Mouse (Mus musculus): ENCODE data around the gene Ptgr1. TPM values are rescaled to one million over a fixed set of nuclear protein-coding genes. Genes with fewer than 3 reads are reported as not detected.

Gene Ptgr1
- total RNA-seq, 1 experiment = 14.4 TPM

GRCm38 (mm10) chr4:58981421-58981820 lies 5.5 kb downstream of the Ptgr1 start:
- in situ Hi-C loops (cut with MboI; ENCODE audit: low sequenced_read_pairs in 2 of 2, unreplicated experiment in 2 of 2) = no loop called here

GRCm38 (mm10) chr4:58975711-58976110 lies 11.2 kb downstream of the Ptgr1 start:
- DNase-seq (ENCODE audit: low read depth, low spot score) = no peak
- Histone ChIP-seq H3K9me3 (ENCODE audit: control insufficient read depth, insufficient read depth, low read depth, low read length) (no peaks in the 10 kb centered on the region), H3K27ac (ENCODE audit: insufficient read depth, low read depth, low read length, poor library complexity, severe bottlenecking) (no peak overlapping the region), H3K36me3 (ENCODE audit: control insufficient read depth, insufficient read depth, low read length, poor library complexity, severe bottlenecking) (no peaks in the 10 kb centered on the region; the same call in 1 of the 2 replicates), H3K9ac (ENCODE audit: insufficient read depth, low read depth, low read length, poor library complexity, severe bottlenecking) (no peak overlapping the region), H3K4me3 (ENCODE audit: insufficient read depth in 1 of 2, low read depth in 1 of 2, low read length in 2 of 2, poor library complexity in 1 of 2, severe bottlenecking in 1 of 2) (no peak overlapping the region), H3K4me1 (ENCODE audit: control insufficient read depth in 2 of 2, insufficient read depth in 2 of 2, low read length in 2 of 2, poor library complexity in 1 of 2) (no peaks in the 10 kb centered on the region)
- TF ChIP-seq CHD2 (IDR thresholded peaks at IDR 0.05; ENCODE audit: low read depth, low read length) (no peak), MAFK (IDR thresholded peaks at IDR 0.05; ENCODE audit: insufficient read depth, low read depth, low read length) (no peak), ZC3H11A (IDR thresholded peaks at IDR 0.05; ENCODE audit: borderline replicate concordance, low read depth, low read length) (no peak), ZNF384 (IDR thresholded peaks at IDR 0.05; ENCODE audit: low read depth, low read length) (no peak), HCFC1 (IDR thresholded peaks at IDR 0.05; ENCODE audit: borderline replicate concordance, insufficient read depth, low read length) (no peak)
- in situ Hi-C loops (cut with MboI; ENCODE audit: low sequenced_read_pairs in 2 of 2, unreplicated experiment in 2 of 2) = no loop called here

More at GRCm38 (mm10) chr4:58981421-58981820, 5.5 kb downstream of the Ptgr1 start:
- DNase-seq (ENCODE audit: low read depth, low spot score) = no peak
- H3K4me3 ChIP-seq (ENCODE audit: insufficient read depth in 1 of 2, low read depth in 1 of 2, low read length in 2 of 2, poor library complexity in 1 of 2, severe bottlenecking in 1 of 2) = no peak overlapping the region
- no peak overlapping the region for H3K9ac ChIP-seq (ENCODE audit: insufficient read depth, low read depth, low read length, poor library complexity, severe bottlenecking)
- peaks cover 5% of the 10 kb centered on the region; the same call in 1 of the 2 replicates for H3K36me3 ChIP-seq (ENCODE audit: control insufficient read depth, insufficient read depth, low read length, poor library complexity, severe bottlenecking)
- H3K4me1 ChIP-seq (ENCODE audit: control insufficient read depth in 2 of 2, insufficient read depth in 2 of 2, low read length in 2 of 2, poor library complexity in 1 of 2) = peaks cover 0 to 5% of the 10 kb centered on the region in 2 experiments; a peak in 1 of 4 replicates
- H3K27ac ChIP-seq (ENCODE audit: insufficient read depth, low read depth, low read length, poor library complexity, severe bottlenecking) = no peak overlapping the region
- no peak for TF ChIP-seq ZC3H11A (IDR thresholded peaks at IDR 0.05; ENCODE audit: borderline replicate concordance, low read depth, low read length)
- TF ChIP-seq ZNF384 (IDR thresholded peaks at IDR 0.05; ENCODE audit: low read depth, low read length) = no peak
- TF ChIP-seq MAFK (IDR thresholded peaks at IDR 0.05; ENCODE audit: insufficient read depth, low read depth, low read length) = no peak
- TF ChIP-seq HCFC1 (IDR thresholded peaks at IDR 0.05; ENCODE audit: borderline replicate concordance, insufficient read depth, low read length) = no peak
- TF ChIP-seq CHD2 (IDR thresholded peaks at IDR 0.05; ENCODE audit: low read depth, low read length) = no peak
- H3K9me3 ChIP-seq (ENCODE audit: control insufficient read depth, insufficient read depth, low read depth, low read length) = no peaks in the 10 kb centered on the region

GRCm38 (mm10) chr4:58970678-58971077 lies 16.2 kb downstream of the Ptgr1 start:
- in situ Hi-C loops (cut with MboI; ENCODE audit: low sequenced_read_pairs in 2 of 2, unreplicated experiment in 2 of 2) = no loop called here
- no peak for DNase-seq (ENCODE audit: low read depth, low spot score)
- no peak for TF ChIP-seq CHD2 (IDR thresholded peaks at IDR 0.05; ENCODE audit: low read depth, low read length)
- no peak for TF ChIP-seq MAFK (IDR thresholded peaks at IDR 0.05; ENCODE audit: insufficient read depth, low read depth, low read length)
- no peak for TF ChIP-seq ZC3H11A (IDR thresholded peaks at IDR 0.05; ENCODE audit: borderline replicate concordance, low read depth, low read length)
- TF ChIP-seq ZNF384 (IDR thresholded peaks at IDR 0.05; ENCODE audit: low read depth, low read length) = no peak
- no peak for TF ChIP-seq HCFC1 (IDR thresholded peaks at IDR 0.05; ENCODE audit: borderline replicate concordance, insufficient read depth, low read length)
- H3K4me3 ChIP-seq (ENCODE audit: insufficient read depth in 1 of 2, low read depth in 1 of 2, low read length in 2 of 2, poor library complexity in 1 of 2, severe bottlenecking in 1 of 2) = no peak overlapping the region
- no peaks in the 10 kb centered on the region for H3K4me1 ChIP-seq (ENCODE audit: control insufficient read depth in 2 of 2, insufficient read depth in 2 of 2, low read length in 2 of 2, poor library complexity in 1 of 2)
- H3K9me3 ChIP-seq (ENCODE audit: control insufficient read depth, insufficient read depth, low read depth, low read length) = no peaks in the 10 kb centered on the region
- no peak overlapping the region for H3K27ac ChIP-seq (ENCODE audit: insufficient read depth, low read depth, low read length, poor library complexity, severe bottlenecking)
- H3K36me3 ChIP-seq (ENCODE audit: control insufficient read depth, insufficient read depth, low read length, poor library complexity, severe bottlenecking) = no peaks in the 10 kb centered on the region; the same call in 1 of the 2 replicates
- H3K9ac ChIP-seq (ENCODE audit: insufficient read depth, low read depth, low read length, poor library complexity, severe bottlenecking) = no peak overlapping the region

- Histone ChIP-seq H3K36me3 (ENCODE audit: control insufficient read depth, insufficient read depth, low read length, poor library complexity, severe bottlenecking) (no peaks in the 10 kb centered on the region; the same call in 1 of the 2 replicates), H3K27ac (ENCODE audit: insufficient read depth, low read depth, low read length, poor library complexity, severe bottlenecking) (no peak overlapping the region), H3K9me3 (ENCODE audit: control insufficient read depth, insufficient read depth, low read depth, low read length) (no peaks in the 10 kb centered on the region), H3K4me1 (ENCODE audit: control insufficient read depth in 2 of 2, insufficient read depth in 2 of 2, low read length in 2 of 2, poor library complexity in 1 of 2) (no peaks in the 10 kb centered on the region), H3K4me3 (ENCODE audit: insufficient read depth in 1 of 2, low read depth in 1 of 2, low read length in 2 of 2, poor library complexity in 1 of 2, severe bottlenecking in 1 of 2) (no peak overlapping the region), H3K9ac (ENCODE audit: insufficient read depth, low read depth, low read length, poor library complexity, severe bottlenecking) (no peak overlapping the region)
- in situ Hi-C loops (cut with MboI; ENCODE audit: low sequenced_read_pairs in 2 of 2, unreplicated experiment in 2 of 2) = no loop called here
- DNase-seq (ENCODE audit: low read depth, low spot score) = no peak
- TF ChIP-seq MAFK (IDR thresholded peaks at IDR 0.05; ENCODE audit: insufficient read depth, low read depth, low read length) (no peak), ZNF384 (IDR thresholded peaks at IDR 0.05; ENCODE audit: low read depth, low read length) (no peak), HCFC1 (IDR thresholded peaks at IDR 0.05; ENCODE audit: borderline replicate concordance, insufficient read depth, low read length) (no peak), ZC3H11A (IDR thresholded peaks at IDR 0.05; ENCODE audit: borderline replicate concordance, low read depth, low read length) (no peak), CHD2 (IDR thresholded peaks at IDR 0.05; ENCODE audit: low read depth, low read length) (no peak)
Measured at GRCm38 (mm10) chr4:58965136-58965535, 21.8 kb downstream of the Ptgr1 start.
